Mouse (Mus musculus): ENCODE results near the gene Cntnap1. TPM values are rescaled to one million over a fixed set of nuclear protein-coding genes. Genes with fewer than 3 reads are reported as not detected.

The Cntnap1 gene
- total RNA-seq, 2 experiments from 2014 or later, result 3.9 to 4.1 TPM

DNA sequence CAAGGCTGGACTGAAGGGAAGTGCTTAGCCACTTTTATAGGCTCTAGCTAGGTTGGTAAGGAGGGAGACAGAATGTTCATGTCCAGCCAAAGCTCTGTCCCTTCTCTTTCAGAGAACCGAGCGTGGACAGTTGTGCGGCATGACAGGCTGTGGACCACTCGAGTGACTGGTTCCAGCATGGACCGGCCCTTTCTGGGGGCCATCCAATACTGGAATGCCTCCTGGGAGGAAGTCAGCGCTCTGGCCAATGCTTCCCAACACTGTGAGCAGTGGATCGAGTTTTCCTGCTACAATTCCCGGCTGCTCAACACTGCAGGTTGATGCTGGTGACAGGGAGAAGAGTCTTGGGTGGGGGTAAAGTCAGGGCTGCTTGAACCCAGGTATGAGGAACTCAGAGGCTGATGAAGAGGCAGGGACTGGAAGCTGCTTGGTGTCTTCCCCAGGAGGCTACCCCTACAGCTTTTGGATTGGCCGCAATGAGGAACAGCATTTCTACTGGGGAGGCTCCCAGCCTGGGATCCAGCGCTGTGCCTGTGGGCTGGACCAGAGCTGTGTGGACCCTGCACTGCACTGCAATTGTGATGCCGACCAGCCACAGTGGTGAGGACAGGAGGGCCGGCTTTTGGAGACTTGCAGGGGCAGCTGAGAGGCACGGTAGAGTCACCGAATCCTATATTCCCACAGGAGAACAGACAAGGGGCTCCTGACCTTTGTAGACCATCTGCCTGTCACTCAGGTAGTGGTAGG, 12.6 kb downstream of the Cntnap1 start:
- DNase-seq (ENCODE audit: low spot score in 2 of 2), result no peak

DNA sequence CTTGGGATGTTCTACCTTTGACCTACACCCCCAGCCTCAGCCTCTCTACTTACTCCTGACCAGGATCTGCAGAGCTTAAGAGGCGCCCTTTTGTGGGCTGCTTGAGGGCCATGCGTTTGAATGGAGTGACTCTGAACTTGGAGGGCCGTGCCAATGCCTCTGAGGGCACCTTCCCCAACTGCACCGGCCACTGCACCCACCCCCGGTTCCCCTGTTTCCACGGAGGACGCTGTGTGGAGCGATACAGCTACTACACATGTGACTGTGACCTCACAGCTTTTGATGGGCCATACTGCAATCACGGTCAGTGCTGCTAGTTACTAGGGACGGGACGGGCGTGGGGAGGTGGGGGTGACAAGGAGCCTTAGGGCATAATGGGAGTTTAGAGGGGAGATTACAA, 14.7 kb downstream of the Cntnap1 start:
- no peak for DNase-seq (ENCODE audit: low spot score in 2 of 2)

DNA sequence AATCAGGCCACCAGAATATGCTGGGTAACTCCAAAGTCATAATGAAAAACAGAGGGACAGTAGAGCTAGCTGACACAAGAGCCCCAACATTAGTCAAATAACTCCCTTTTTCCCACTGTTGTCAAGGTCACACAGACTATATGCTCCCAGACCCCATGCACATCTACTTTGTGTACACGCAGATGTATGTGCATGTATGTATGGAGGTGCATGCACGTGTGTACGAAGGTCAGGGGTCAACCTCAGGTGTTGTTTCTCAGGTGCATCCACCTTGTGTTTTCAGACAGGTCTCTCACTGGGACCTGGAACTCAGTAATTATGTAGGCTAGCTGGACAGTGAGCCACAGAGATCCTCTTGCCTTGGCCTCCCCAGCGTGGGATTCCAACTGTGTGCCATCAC, 15.1 kb downstream of the Cntnap1 start:
- DNase-seq (ENCODE audit: low spot score in 2 of 2), result no peak

DNA sequence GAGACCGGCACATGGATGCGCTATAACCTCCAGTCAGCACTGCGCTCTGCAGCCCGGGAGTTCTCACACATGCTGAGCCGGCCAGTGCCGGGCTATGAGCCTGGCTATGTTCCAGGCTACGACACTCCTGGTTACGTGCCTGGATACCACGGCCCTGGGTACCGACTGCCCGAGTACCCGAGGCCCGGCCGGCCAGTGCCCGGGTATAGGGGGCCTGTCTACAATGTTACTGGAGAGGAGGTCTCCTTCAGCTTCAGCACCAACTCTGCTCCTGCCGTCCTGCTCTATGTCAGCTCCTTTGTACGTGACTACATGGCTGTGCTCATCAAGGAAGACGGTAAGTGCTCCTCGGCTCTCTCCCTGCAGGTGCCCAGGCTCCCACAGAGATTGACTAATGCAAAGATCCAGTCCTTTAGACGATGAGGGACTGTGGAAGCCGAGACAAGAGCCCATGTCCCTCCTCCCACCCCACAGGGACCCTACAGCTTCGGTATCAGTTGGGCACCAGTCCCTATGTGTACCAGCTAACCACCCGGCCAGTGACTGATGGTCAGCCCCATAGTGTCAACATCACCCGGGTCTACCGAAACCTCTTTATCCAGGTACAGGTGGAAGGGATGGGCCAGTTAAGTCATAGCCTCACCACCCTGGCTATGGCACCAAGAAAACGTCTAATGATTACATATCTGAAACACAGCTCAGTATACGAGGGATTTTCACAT, 16.4 kb downstream of the Cntnap1 start:
- no peak for DNase-seq (ENCODE audit: low spot score in 2 of 2)

DNA sequence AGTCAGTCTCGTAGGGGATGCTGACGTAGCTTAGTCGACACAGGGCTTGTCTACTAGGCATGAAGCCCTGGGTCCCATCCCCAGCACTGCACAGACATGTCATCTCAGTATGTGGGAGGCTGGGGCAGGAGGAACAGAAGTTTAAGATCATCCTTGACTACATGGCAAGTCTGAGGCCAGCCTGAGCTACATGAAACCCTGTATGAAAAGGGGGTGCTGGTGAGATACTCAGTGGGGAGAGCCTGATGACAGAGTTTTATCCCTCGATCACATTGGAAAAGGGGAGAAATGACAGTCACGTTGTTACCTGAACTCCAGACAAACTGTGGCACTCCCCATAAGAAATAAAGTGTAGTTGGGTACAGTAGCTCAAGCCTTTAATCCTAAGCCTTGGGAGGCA, 17.2 kb downstream of the Cntnap1 start:
- DNase-seq (ENCODE audit: low spot score in 2 of 2), result no peak

DNA sequence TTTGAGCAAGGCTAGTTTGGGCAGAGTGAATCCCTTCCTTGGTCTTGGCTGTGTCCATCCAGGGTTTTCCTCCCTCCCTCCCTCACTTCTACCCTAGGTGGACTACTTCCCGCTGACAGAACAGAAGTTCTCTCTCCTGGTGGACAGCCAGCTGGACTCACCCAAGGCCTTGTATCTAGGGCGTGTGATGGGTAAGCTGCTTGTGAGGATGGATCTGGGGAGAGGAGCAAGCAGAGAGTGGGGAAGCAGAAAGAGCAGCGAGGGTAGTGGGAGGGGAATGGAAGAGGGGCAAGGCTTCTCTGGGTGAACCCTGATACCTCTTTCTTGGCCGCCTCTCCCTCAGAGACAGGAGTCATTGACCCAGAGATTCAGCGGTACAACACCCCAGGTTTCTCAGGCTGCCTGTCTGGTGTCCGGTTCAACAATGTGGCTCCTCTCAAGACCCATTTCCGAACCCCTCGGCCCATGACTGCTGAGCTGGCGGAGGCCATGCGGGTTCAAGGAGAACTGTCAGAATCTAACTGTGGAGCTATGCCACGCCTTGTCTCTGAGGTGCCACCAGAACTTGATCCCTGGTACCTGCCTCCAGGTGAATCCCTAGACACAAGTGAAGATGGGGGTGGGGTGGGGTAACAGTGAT, 18.0 kb downstream of the Cntnap1 start:
- DNase-seq (ENCODE audit: low spot score in 2 of 2), result no peak

DNA sequence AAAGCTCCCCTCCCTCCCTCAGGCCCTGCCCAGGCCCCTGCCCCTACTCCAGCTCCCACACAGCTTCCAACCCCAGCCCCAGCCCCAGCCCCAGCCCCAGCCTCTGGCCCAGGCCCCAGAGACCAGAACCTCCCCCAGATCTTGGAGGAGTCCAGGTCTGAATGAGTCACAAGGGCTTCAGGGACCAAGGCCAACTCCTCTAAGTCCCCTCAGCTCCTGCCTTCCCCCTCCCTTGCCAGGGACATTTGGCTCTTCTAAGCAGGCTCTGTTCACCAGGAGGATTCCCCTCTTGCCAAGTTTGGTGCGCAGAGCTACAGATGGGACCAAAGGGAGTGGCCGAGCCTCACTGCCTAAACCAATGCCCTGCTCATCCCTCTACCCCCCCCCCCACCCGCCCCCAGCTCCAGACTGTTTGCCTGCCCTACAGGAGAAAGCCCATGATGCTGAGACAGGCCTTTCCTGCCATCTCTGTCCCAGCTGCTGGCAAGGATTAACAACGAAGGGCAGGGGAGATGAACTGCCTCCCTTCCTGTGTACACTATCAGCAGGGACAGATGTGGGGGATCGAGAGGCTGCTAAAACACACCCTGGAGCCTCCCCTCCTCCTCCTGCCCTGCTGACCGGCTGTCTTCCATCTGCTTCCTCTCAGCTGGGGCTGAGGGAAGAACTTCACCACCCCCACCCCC, 19.3 kb downstream of the Cntnap1 start:
- DNase-seq (ENCODE audit: low spot score in 2 of 2), result no peak

DNA sequence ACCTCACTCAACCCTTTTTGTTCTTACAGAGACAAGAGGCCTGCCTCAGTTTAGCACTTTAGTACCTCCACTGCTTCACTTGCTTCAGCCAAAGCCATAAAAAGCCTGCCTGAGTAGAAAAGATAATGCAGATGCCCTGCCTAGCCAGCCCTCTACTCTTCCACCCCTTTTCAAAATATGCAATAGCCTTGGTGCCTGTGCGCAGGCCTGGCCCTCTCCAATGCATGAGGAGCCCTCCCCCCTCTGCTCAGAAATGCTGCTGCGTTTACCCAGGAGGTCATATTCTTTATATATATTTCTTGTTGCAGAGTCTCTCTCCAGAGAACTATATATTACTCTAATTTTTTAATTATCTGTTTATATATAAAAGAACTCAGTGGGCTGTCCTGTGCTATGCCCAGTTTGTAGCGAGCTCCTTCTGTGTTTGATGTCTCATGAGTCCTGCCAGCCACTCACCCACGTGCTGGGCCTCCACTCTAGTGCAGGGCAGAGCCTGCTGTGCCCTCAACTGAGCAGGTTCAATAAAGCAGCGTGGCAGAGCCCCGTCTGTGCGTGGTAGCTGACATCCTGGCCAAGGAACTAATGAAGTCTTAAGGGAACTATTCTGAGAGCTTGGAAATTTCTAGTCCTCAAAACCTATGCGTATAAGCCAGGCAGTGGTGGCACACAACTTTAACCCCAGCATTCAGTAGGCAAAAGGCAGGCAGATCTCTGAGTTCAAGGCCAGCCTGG, 20.0 kb downstream of the Cntnap1 start:
- no peak for DNase-seq (ENCODE audit: low spot score in 2 of 2)

DNA sequence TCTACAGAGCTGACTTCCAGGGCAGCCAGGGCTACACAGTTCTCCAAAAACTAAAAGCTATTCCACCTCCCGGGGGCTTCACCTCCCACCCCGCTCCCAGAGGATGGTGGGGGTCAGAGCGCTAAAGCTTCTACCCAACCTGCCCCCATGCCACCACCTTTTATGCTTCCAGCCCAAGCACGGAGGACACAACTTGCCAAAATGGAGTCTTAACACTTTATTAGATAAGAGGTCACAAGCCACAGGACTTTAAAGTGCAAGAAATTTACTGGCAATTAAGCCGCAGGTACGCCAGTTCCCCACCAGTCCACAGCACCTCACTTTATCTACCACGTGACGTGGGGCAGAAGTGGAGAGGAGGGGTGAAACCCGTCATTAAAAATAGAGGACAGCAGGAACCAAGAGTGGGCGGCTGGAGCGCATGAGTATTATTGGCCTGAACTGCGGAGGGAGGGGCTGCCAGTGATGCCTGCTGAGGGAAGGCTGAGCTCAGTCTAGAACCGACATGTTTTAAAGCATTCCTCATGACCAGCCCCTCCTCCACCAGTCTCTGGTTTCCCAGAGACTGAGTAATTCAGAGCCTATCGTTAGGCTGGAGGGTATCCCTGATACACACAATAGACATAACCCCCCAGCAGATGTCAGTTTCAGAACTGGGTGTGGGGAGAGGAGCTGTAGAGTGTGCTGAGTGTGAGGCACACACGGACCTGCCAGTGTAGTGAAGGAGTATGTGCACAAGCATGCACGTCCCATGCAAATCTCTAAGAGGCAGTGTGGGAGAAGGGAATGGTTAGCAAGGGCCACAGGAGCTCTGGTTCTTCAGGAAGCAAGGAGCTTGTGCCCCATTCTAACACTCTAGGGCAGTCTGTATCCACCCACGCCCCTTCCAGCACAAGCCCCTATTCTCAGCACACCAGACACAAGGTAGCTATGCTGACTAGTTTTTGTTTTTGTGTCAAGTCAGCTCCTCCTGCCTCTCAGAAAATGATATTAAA, 20.9 kb downstream of the Cntnap1 start:
- no peak for DNase-seq (ENCODE audit: low spot score in 2 of 2)

DNA sequence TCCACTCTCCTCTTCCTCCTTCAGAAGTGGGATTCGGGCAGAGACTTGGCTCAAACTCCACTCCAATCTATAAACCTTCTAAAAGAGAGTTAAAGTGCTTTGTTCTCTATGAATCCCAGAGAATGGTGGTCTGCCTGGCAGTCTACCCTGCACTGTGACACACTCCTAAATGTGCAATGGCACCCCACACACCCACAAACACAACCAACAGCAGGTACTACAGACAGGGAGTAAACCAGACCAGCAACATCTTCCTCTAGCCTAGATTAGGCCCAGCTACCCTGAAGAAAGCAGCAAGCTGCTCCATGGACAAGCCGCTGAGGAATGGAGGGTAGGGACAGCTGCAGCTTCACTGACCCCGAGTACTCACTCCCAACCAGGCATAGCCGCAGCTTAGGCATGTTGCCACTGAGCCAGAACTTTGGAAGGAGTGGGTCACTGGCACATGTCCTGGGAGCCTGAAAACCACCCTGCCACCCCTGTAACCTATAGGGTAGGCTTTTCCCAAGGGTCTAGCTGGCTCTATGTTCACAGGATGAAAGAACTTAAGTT, 21.7 kb downstream of the Cntnap1 start:
- DNase-seq (ENCODE audit: low spot score in 2 of 2), result no peak

DNA sequence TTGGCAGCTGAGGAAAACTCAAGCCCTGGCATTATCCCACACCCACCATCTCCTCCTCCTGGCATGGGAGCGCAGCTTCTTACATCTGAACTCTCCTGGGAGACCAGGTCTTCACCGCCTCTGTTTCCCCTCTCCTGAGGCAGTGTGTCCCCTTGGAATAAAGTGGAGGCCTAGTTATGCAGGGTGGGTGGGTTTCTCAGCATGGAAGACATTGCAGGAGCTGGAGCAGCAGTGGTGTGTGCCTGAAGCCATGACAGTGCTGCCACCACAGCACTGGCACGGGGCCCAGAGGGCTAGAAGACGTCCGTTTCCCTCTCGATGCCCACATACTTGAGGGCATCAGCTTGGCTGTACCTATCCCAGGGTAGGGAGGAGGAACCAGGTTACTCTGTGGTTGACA, 22.3 kb downstream of the Cntnap1 start:
- DNase-seq (ENCODE audit: low spot score in 2 of 2), result no peak

DNA sequence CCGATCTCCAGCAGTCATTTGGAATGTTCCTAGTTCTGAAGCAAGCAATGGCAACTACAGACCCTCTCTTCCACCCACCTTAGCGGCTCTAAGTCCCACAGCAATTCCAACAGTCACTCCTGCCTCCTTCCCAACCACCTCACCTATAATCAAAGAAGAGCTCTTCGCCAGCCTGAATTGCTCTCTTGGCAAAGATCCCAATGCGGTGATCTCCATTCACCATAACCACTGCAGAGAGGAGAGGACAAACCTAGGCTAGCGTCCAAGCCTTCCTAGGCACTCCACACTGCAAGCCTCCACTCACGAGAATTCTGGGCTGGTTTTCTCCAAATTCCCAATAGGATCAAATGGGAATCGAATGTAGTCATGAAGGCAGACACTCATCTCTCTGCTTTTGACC, 22.8 kb downstream of the Cntnap1 start:
- DNase-seq (ENCODE audit: low spot score in 2 of 2), result no peak

DNA sequence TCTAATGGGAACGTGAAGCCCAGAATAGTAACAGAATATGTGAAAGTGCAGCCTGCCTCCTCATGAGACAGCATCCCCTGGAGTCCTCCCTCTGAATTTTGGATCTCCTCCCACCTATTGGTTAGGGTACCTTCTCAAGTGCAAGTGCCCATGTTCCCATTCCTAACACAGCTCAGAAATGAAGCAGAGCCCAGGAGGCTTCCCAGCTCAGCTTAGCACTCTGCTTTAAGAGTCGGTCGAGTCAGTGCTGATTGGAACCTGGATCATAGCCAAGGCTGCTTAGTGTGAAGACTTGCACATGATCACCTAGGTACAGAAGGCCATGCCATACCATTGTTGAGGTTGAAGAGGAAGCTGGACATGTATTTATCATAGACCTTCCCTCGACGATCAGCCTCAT, 23.8 kb downstream of the Cntnap1 start:
- DNase-seq (ENCODE audit: low spot score in 2 of 2), result no peak

DNA sequence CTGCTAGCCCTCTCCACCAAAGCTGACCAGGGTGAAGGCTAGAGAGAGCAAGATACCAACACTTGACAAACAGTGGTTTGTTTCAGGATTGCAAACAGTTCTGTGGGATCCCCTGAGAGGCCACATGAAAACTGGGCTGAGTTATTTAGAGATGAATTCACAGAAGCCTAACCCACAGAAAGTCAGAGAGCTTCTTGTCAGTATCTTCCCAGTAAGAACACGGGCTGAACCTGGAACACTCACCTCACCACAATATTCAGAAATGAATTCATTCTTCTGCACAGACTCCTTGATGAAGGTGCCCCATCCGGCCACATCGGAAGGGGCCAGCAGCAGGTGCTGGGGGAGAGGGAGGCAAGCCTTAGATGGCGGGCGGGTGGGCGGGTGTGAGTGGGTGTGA, 24.3 kb downstream of the Cntnap1 start:
- no peak for DNase-seq (ENCODE audit: low spot score in 2 of 2)

DNA sequence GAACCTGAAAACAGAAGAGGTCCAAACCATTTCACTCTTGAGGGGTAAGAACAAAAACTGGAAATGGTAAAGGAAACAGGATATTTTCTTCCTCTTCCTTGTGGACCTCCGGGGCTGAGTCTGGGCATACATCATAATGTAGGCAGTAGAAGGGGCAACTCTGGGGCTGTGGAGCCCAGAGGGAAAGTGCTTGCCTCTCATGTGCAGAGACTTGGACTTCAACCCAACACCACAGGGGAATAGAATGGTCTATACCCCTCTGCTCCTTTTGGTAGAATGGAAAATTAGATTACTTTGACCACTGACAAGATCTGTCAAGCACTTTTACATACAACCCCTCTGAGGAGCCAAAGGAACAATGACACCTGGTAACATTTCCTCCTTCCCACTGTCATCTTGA, 24.8 kb downstream of the Cntnap1 start:
- no peak for DNase-seq (ENCODE audit: low spot score in 2 of 2)

DNA sequence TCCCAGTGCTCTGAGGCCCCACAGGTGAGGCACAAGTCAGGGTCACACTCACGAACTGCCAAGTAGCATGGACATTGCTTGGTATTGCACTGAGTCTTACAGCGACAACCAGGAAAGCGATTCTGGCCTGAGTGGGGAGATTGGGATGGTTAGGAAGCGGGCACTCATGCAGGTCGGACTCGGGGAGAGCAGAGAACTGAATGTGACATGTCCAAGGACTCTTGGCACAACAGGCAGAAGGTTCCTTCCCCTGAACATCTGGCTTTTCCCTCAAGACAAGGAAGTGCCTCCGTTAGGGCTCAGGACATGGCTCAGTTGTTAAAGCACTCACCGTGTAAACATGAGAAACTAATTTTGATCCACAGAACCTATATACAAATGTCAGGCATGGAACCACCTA, 25.2 kb downstream of the Cntnap1 start:
- no peak for DNase-seq (ENCODE audit: low spot score in 2 of 2)

DNA sequence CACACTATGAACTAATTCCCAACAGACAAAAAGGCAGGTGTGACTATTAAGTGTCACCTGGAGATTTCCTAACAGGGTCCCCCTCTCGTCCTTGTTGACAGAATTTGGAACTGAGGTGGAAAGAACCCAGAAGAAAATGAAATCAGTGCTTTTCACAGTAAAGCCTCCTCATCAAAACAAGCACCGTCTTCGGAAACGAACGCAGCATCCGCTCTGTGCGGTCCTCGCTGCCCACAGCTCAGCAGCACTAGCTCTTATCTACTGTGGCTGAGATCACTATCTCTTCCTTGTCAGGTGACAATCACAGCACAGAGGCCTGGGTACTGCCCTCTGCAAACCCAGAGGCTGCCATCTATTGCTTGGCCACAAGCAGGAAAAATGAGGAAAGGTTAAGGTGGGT, 25.9 kb downstream of the Cntnap1 start:
- DNase-seq (ENCODE audit: low spot score in 2 of 2), result no peak

DNA sequence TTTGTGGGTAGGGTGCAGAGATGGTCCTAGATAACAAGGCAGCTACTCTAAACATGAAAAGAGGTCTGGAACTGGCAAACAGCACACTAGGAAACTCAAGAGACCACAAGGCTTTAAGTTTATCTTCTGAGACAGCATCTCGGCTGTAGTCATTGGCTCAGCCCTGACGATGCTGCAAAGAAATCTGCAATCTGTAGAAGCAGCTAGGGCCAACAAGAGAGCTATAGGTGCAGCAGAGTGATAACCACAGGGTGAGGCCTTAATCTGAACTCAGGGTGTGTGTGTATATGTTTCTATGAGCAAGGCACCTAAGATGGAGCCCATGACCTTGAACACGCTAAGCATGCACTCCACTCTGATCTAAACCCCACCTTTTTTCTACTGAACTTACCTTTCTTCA, 29.2 kb downstream of the Cntnap1 start:
- DNase-seq (ENCODE audit: low spot score in 2 of 2), result no peak

DNA sequence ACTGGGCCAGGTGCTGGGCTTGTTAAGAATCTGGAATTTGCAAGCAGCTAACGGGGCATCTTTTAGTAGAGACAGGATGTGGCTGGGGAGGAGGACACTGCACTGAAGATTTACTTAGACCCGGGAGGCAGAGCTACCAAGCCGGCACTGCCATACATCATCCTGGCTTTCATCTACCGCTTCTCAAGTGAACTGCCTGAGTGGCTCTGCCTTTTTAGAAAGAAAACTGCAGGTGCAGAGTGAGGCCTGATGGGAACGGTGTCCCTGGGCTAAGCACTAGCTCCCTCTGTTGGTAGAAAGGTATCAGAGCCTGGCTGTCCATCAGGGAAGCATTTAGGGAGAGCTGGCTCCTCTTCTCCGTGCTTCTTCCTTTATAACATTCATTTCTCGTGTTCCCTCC, 30.7 kb downstream of the Cntnap1 start:
- DNase-seq (ENCODE audit: low spot score in 2 of 2), result no peak

DNA sequence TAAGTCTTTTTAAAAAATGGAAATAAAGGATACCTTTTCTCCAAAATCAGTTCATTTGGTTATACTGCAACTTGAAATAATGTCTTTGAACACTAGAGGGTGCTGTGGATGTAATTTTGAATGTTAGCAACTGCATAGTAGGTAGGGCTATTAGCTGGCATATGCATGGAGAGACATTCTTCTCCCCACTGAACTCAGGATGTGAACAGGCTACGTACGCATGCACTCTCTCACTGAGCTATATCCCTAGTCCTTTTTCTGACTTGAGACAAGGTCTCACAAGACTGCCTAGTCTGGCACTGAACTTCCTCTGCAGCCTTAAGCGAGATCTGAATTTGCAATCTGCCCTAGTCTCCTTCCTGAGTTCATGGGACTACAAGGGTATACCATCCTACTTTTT, 41.6 kb downstream of the Cntnap1 start:
- no peak for DNase-seq (ENCODE audit: low spot score in 2 of 2)
